Mouse (Mus musculus) CH12.LX (cell line): Measurements from ENCODE around the gene Sumo3. TPM values are rescaled to one million over a fixed set of nuclear protein-coding genes. Genes with fewer than 3 reads are reported as not detected.
A peak's percentile ranks its signal among the peaks of the same experiment; 100 is the strongest.

Source experiments
- DNase-seq: peaks from one replicate; pipeline ENCODE4 v3.0.0-alpha.2; 2013; ENCODE audit errors: extremely low read depth
- H3K27ac ChIP-seq: 2 replicates; pipeline ENCODE4 v1.5.1; 2012; ENCODE audit warnings: low read depth, mild to moderate bottlenecking, control low read depth, moderate library complexity; ENCODE audit not compliant: insufficient read depth
- H3K27me3 ChIP-seq: replicated peaks from 2 replicates; pipeline ENCODE3; 2012; ENCODE audit warnings: inconsistent platforms
- H3K36me3 ChIP-seq, 2 experiments: replicated peaks in 1 of 2; 2 replicates each; pipeline versions ENCODE3 to v1.6.1; 2012; ENCODE audit warnings: inconsistent platforms in 1 of 2, low read length in 1 of 2, mild to moderate bottlenecking in 1 of 2, mixed read lengths in 1 of 2, moderate library complexity in 1 of 2; ENCODE audit not compliant: control insufficient read depth in 1 of 2, insufficient read depth in 1 of 2
- H3K4me1 ChIP-seq, 2 experiments: 2 replicates each; pipeline ENCODE4 v1.6.1; 2012; ENCODE audit warnings: inconsistent platforms in 1 of 2, moderate library complexity in 1 of 2; ENCODE audit not compliant: insufficient read depth in 2 of 2, control insufficient read depth in 1 of 2
- H3K4me2 ChIP-seq: 2 replicates; pipeline ENCODE4 v1.6.1; 2012; ENCODE audit warnings: low read depth, mild to moderate bottlenecking, control low read depth; ENCODE audit not compliant: poor library complexity, insufficient read depth, severe bottlenecking
- H3K4me3 ChIP-seq, 3 experiments: fragments of 150-350 bp in 1 of 3; sonication (generic) in 1 of 3; replicated peaks in 1 of 3; 2 replicates each; pipeline versions ENCODE3 to v1.5.1; 2011 to 2012; ENCODE audit warnings: low read depth in 2 of 3, low read length in 2 of 3, mild to moderate bottlenecking in 2 of 3, moderate library complexity in 2 of 3, control low read depth in 1 of 3, improper control_type of control experiment in 1 of 3, inconsistent platforms in 1 of 3, mixed read lengths in 1 of 3; ENCODE audit not compliant: poor library complexity in 1 of 3
- H3K79me2 ChIP-seq: replicated peaks from 2 replicates; pipeline ENCODE4 v1.6.1; 2012; ENCODE audit warnings: mild to moderate bottlenecking, moderate library complexity; ENCODE audit not compliant: control insufficient read depth, poor library complexity, insufficient read depth, severe bottlenecking; ENCODE audit errors: extremely low read depth
- H3K9ac ChIP-seq: 2 replicates; pipeline ENCODE4 v1.6.1; 2012; ENCODE audit warnings: low read depth, mild to moderate bottlenecking, control low read depth, moderate library complexity; ENCODE audit not compliant: insufficient read depth
- H3K9me3 ChIP-seq: replicated peaks from 2 replicates; pipeline ENCODE3; 2012; ENCODE audit warnings: low read length, inconsistent platforms, mixed read lengths
- BHLHE40 ChIP-seq: IDR thresholded peaks from 2 replicates; pipeline ENCODE4 v1.6.1; 2011; ENCODE audit warnings: mild to moderate bottlenecking, low read depth, low read length, improper control_type of control experiment
- CHD2 ChIP-seq: IDR thresholded peaks from 2 replicates; pipeline ENCODE4 v1.6.1; 2011; ENCODE audit warnings: low read length, improper control_type of control experiment
- CTCF ChIP-seq, 2 experiments: IDR thresholded peaks in 1 of 2; conservative IDR thresholded peaks in 1 of 2; 2 replicates each; pipeline ENCODE4 v1.5.1; 2011 to 2012; ENCODE audit warnings: low read depth in 2 of 2, low read length in 2 of 2, improper control_type of control experiment in 1 of 2, inconsistent platforms in 1 of 2, mild to moderate bottlenecking in 1 of 2, moderate library complexity in 1 of 2
- HCFC1 ChIP-seq: IDR thresholded peaks from 2 replicates; pipeline ENCODE4 v1.6.1; 2012; ENCODE audit warnings: low read depth, mild to moderate bottlenecking, inconsistent platforms, low read length, improper control_type of control experiment
- IRF4 ChIP-seq: IDR thresholded peaks from 2 replicates; pipeline ENCODE4 v1.6.1; 2014; ENCODE audit warnings: low read depth, mild to moderate bottlenecking, inconsistent platforms, low read length, improper control_type of control experiment
- KAT2A ChIP-seq: IDR thresholded peaks from 2 replicates; pipeline ENCODE4 v1.6.1; 2012; ENCODE audit warnings: low read length, improper control_type of control experiment, inconsistent platforms; ENCODE audit not compliant: insufficient replicate concordance
- MAFK ChIP-seq: IDR thresholded peaks from 2 replicates; pipeline ENCODE4 v1.6.1; 2011; ENCODE audit warnings: low read length, improper control_type of control experiment; ENCODE audit not compliant: insufficient replicate concordance
- MAX ChIP-seq: IDR thresholded peaks from 2 replicates; pipeline ENCODE4 v1.6.1; 2011; ENCODE audit warnings: low read length, improper control_type of control experiment
- MXI1 ChIP-seq: IDR thresholded peaks from 2 replicates; pipeline ENCODE4 v1.6.1; 2011; ENCODE audit warnings: mild to moderate bottlenecking, low read depth, low read length, improper control_type of control experiment
- NELFE ChIP-seq: IDR thresholded peaks from 2 replicates; pipeline ENCODE4 v1.6.1; 2011; ENCODE audit warnings: low read depth, low read length, improper control_type of control experiment
- PAX5 ChIP-seq: IDR thresholded peaks from 2 replicates; pipeline ENCODE4 v1.6.1; 2012; ENCODE audit warnings: low read length, inconsistent platforms, mixed read lengths
- POLR2AphosphoS2 ChIP-seq: IDR thresholded peaks from 2 replicates; pipeline ENCODE4 v1.6.1; 2011; ENCODE audit warnings: low read depth, low read length, improper control_type of control experiment
- RAD21 ChIP-seq: IDR thresholded peaks from 2 replicates; pipeline ENCODE4 v1.6.1; 2011; ENCODE audit warnings: low read depth, mild to moderate bottlenecking, low read length, improper control_type of control experiment, moderate library complexity
- RCOR1 ChIP-seq: conservative IDR thresholded peaks from 2 replicates; pipeline ENCODE4 v1.6.1; 2012; ENCODE audit warnings: low read depth, mild to moderate bottlenecking, inconsistent platforms, low read length, improper control_type of control experiment
- SMC3 ChIP-seq: IDR thresholded peaks from 2 replicates; pipeline ENCODE4 v1.6.1; 2011; ENCODE audit warnings: low read depth, low read length, improper control_type of control experiment
- TBP ChIP-seq: conservative IDR thresholded peaks from 2 replicates; pipeline ENCODE4 v1.6.1; 2011; ENCODE audit warnings: low read depth, low read length, improper control_type of control experiment
- TCF12 ChIP-seq: IDR thresholded peaks from 2 replicates; pipeline ENCODE4 v1.6.1; 2014; ENCODE audit warnings: low read depth, mild to moderate bottlenecking, inconsistent platforms, low read length, improper control_type of control experiment
- USF1 ChIP-seq: IDR thresholded peaks from 2 replicates; pipeline ENCODE4 v1.6.1; 2014; ENCODE audit warnings: low read depth, mild to moderate bottlenecking, inconsistent platforms, low read length, improper control_type of control experiment
- USF2 ChIP-seq: conservative IDR thresholded peaks from 2 replicates; pipeline ENCODE4 v1.6.1; 2011; ENCODE audit warnings: low read depth, low read length, improper control_type of control experiment
- ZMIZ1 ChIP-seq: IDR thresholded peaks from 2 replicates; pipeline ENCODE4 v1.6.1; 2012; ENCODE audit warnings: low read depth, mild to moderate bottlenecking, inconsistent platforms, low read length, improper control_type of control experiment
- dilution Hi-C: fragments of 300-500 bp; cut with MboI; formaldehyde crosslinking; loops from 2 replicates; pipeline ENCODE4 v1.14.3; 2020; ENCODE audit warnings: low sequenced_read_pairs; ENCODE audit not compliant: extremely low pct_unique_long_range_greater_than_20kb, extremely low pct_ligation_motif_present
- in situ Hi-C: fragments of 300-500 bp; cut with MboI; formaldehyde crosslinking; loops from 3 replicates; pipeline ENCODE4 v1.14.3; 2019; ENCODE audit warnings: low sequenced_read_pairs, low pct_ligation_motif_present, low pct_unique_long_range_greater_than_20kb, mixed read lengths
- polyA plus RNA-seq: library from polyadenylated mRNA; unstranded; fragments of >175 nt; gene quantifications from 2 replicates; pipeline ENCODE4 v1.2.1, GENCODE M21; 2012; ENCODE audit warnings: low read depth; ENCODE audit not compliant: insufficient read length
- total RNA-seq, 2 experiments: library from RNA; depleted of rRNA; stranded (reverse); fragments of 300-350 nt in 1 of 2; fragments of >200 nt in 1 of 2; gene quantifications; 2 replicates each; pipeline ENCODE4 v1.2.3; 2012 to 2014

Gene Sumo3
- total and polyA plus RNA-seq, 3 experiments, result 54.4 to 130 (median 81.2) TPM

DNA sequence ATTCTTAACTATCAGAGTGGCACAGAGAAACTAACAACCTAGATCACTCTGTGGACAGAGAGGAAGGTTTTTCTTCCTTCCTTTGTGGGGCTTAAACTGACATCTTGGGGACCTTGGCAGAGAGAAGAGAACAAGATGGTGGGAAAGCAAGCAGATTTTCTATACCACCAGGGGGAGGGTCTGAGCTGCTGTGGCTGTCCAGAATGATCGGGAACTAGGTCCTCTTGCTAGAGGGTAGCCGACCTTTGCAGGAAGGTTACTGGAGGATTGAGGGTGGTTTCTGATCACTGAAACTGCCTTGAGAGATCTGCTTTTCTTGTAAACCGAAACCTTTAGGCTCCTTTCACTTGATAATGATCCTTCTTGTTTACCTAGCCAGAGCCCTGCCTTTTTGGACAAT is 33.7 kb upstream of the Sumo3 start:
- peak overlapping the region; percentile 16; the same call in 1 of the 2 replicates for H3K4me2 ChIP-seq
- no peaks in the 10 kb centered on the region for H3K9me3 ChIP-seq
- TF ChIP-seq CTCF (conservative IDR thresholded peaks at IDR 0.05 in 1 of 2, IDR thresholded peaks at IDR 0.05 in 1 of 2; ENCODE audit: low read depth in 2 of 2, low read length in 2 of 2) (peak in 1 of 2 experiments; percentile 63; a peak in 2 of 4 replicates), RAD21 (peak; percentile 42), SMC3 (peak; percentile 54), NELFE (no peak), IRF4 (no peak)
- no peak overlapping the region for H3K4me3 ChIP-seq
- no peak for DNase-seq
- H3K36me3 ChIP-seq, result peaks cover 0 to 7% of the 10 kb centered on the region in 2 experiments
- no peak overlapping the region for H3K9ac ChIP-seq
- H3K27me3 ChIP-seq, result peaks cover 3% of the 10 kb centered on the region
- no peak overlapping the region for H3K27ac ChIP-seq
- in situ Hi-C loops, result no loop called here
- H3K79me2 ChIP-seq, result no peaks in the 10 kb centered on the region
- dilution Hi-C loops, result no loop called here
- peaks cover 2 to 5% of the 10 kb centered on the region in 2 experiments; a peak in 2 of 4 replicates for H3K4me1 ChIP-seq

DNA sequence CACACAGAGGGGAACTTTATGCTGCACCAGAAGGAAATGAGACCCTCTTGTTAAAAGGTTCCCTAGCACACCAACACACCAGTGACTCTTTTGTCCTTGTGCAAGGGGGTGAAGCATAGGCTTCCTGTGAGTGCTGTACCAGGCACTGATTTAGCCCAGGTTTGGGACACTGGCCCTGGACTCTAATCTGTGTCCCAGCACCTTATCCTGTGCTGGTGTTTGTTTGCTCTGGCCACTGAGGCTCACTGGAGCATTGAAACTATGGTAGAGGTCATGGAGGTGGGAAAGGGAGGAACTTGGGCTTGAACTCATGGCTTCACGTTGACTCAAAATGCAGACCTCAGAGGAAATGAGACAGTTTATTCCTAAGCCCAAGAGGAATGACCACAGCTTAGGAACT is 32.7 kb upstream of the Sumo3 start:
- peaks cover 2 to 5% of the 10 kb centered on the region in 2 experiments; a peak in 2 of 4 replicates for H3K4me1 ChIP-seq
- dilution Hi-C loops (no loop called here), in situ Hi-C loops (no loop called here)
- no peaks in the 10 kb centered on the region for H3K9me3 ChIP-seq
- H3K27ac ChIP-seq, result no peak overlapping the region
- no peak overlapping the region for H3K4me3 ChIP-seq
- H3K27me3 ChIP-seq, result peaks cover 6% of the 10 kb centered on the region
- H3K36me3 ChIP-seq, result peaks cover 0 to 7% of the 10 kb centered on the region in 2 experiments
- no peaks in the 10 kb centered on the region for H3K79me2 ChIP-seq
- TF ChIP-seq HCFC1 (no peak), MXI1 (no peak), USF1 (no peak), BHLHE40 (no peak), ZMIZ1 (no peak), TBP (no peak), MAX (no peak), IRF4 (no peak), USF2 (no peak), TCF12 (no peak), CHD2 (no peak), MAFK (no peak), PAX5 (no peak), KAT2A (no peak), RCOR1 (no peak), POLR2AphosphoS2 (no peak)
- TF ChIP-seq, all 38 proteins: peak for 0
- no peak for DNase-seq
- no peak overlapping the region for H3K4me2 ChIP-seq
- no peak overlapping the region for H3K9ac ChIP-seq
